Mouse (Mus musculus) embryonic fibroblast, embryonic 13.5 days (primary cell): ENCODE data around the gene Srgap2. TPM values are rescaled to one million over a fixed set of nuclear protein-coding genes. Genes with fewer than 3 reads are reported as not detected.
"Not testable (repeated sequence)": the region's sequence is repeated elsewhere in the genome, so short reads cannot be mapped to it uniquely, and the experiment has no call there.

ENCODE experiments used
- H3K27ac ChIP-seq: 2 replicates; pipeline ENCODE4 v1.5.1; 2012; ENCODE audit warnings: low read length, control low read depth, inconsistent platforms; ENCODE audit not compliant: insufficient read depth
- H3K4me1 ChIP-seq: 2 replicates; pipeline ENCODE4 v1.6.1; 2011; ENCODE audit warnings: low read length; ENCODE audit not compliant: control insufficient read depth, insufficient read depth
- H3K4me3 ChIP-seq: 2 replicates; pipeline ENCODE4 v1.5.1; 2011; ENCODE audit warnings: mild to moderate bottlenecking, control low read depth, low read length; ENCODE audit not compliant: insufficient read depth
- CTCF ChIP-seq: IDR thresholded peaks from 2 replicates; pipeline ENCODE4 v1.5.1; 2011; ENCODE audit warnings: mild to moderate bottlenecking, control low read depth, low read length, moderate library complexity, borderline replicate concordance; ENCODE audit not compliant: insufficient read depth
- POLR2A ChIP-seq: IDR thresholded peaks from 2 replicates; pipeline ENCODE4 v1.6.1; 2011; ENCODE audit warnings: low read depth, mild to moderate bottlenecking, control low read depth, low read length, moderate library complexity
- polyA plus RNA-seq: library from polyadenylated mRNA; stranded (reverse); fragments of >200 nt; gene quantifications from 2 replicates; pipeline ENCODE4 v1.2.4, GENCODE M21; 2011; ENCODE audit warnings: low read depth; ENCODE audit not compliant: missing spikeins, insufficient read length

Srgap2 gene
- polyA plus RNA-seq, 1 experiment = 66.6 TPM

- H3K4me3 ChIP-seq = no peak overlapping the region
- TF ChIP-seq POLR2A = no peak
- TF ChIP-seq CTCF = no peak
These were observed 196.0 kb downstream of the Srgap2 start for GRCm38 (mm10) chr1:131331180-131331579.

GRCm38 (mm10) chr1:131329093-131329492 is 198.1 kb downstream of the Srgap2 start:
- H3K4me3 ChIP-seq, H3K27ac ChIP-seq, H3K4me1 ChIP-seq: not testable (repeated sequence)

More at GRCm38 (mm10) chr1:131331180-131331579, 196.0 kb downstream of the Srgap2 start:
- Histone ChIP-seq H3K27ac (no peak overlapping the region), H3K4me1 (no peaks in the 10 kb centered on the region; the same call in 1 of the 2 replicates)

GRCm38 (mm10) chr1:131327167-131327566 is 200.0 kb downstream of the Srgap2 start:
- Histone ChIP-seq H3K4me3 (no peak overlapping the region), H3K27ac (no peak overlapping the region), H3K4me1 (no peaks in the 10 kb centered on the region)
- TF ChIP-seq POLR2A (no peak), CTCF (no peak)

- H3K4me1 ChIP-seq = no peaks in the 10 kb centered on the region
- TF ChIP-seq CTCF (no peak), POLR2A (no peak)
These were observed 202.2 kb downstream of the Srgap2 start for GRCm38 (mm10) chr1:131324816-131325463.

GRCm38 (mm10) chr1:131319598-131320330 is 207.4 kb downstream of the Srgap2 start:
- Histone ChIP-seq H3K4me1 (no peaks in the 10 kb centered on the region), H3K27ac (no peak overlapping the region), H3K4me3 (no peak overlapping the region)
- TF ChIP-seq CTCF (no peak), POLR2A (no peak)

More at GRCm38 (mm10) chr1:131324816-131325463, 202.2 kb downstream of the Srgap2 start:
- Histone ChIP-seq H3K27ac (no peak overlapping the region), H3K4me3 (no peak overlapping the region)

GRCm38 (mm10) chr1:131318397-131318796 is 208.8 kb downstream of the Srgap2 start:
- TF ChIP-seq CTCF = no peak
- TF ChIP-seq POLR2A = no peak
- Histone ChIP-seq H3K4me1 (no peaks in the 10 kb centered on the region), H3K27ac (no peak overlapping the region), H3K4me3 (no peak overlapping the region)

GRCm38 (mm10) chr1:131317625-131318024 is 209.5 kb downstream of the Srgap2 start:
- no peaks in the 10 kb centered on the region for H3K4me1 ChIP-seq
- H3K27ac ChIP-seq = no peak overlapping the region
- no peak for TF ChIP-seq POLR2A
- TF ChIP-seq CTCF = no peak
- no peak overlapping the region for H3K4me3 ChIP-seq

GRCm38 (mm10) chr1:131311284-131311683 is 215.9 kb downstream of the Srgap2 start:
- TF ChIP-seq POLR2A (no peak), CTCF (no peak)
- Histone ChIP-seq H3K27ac (no peak overlapping the region), H3K4me1 (no peaks in the 10 kb centered on the region), H3K4me3 (no peak overlapping the region)

GRCm38 (mm10) chr1:131310237-131310818 is 216.8 kb downstream of the Srgap2 start:
- H3K27ac ChIP-seq = no peak overlapping the region
- TF ChIP-seq CTCF = no peak
- no peak for TF ChIP-seq POLR2A

GRCm38 (mm10) chr1:131300750-131301149 is 226.4 kb downstream of the Srgap2 start:
- Histone ChIP-seq H3K27ac (no peak overlapping the region), H3K4me1 (no peaks in the 10 kb centered on the region), H3K4me3 (no peak overlapping the region)
- TF ChIP-seq CTCF = no peak

More at GRCm38 (mm10) chr1:131310237-131310818, 216.8 kb downstream of the Srgap2 start:
- no peak overlapping the region for H3K4me3 ChIP-seq
- no peaks in the 10 kb centered on the region for H3K4me1 ChIP-seq
